Mouse (Mus musculus): ENCODE measurements around the gene Cct4. TPM values are rescaled to one million over a fixed set of nuclear protein-coding genes. Genes with fewer than 3 reads are reported as not detected.
A peak's percentile ranks its signal among the peaks of the same experiment; 100 is the strongest.

Cct4 gene
- total RNA-seq, 2 experiments from 2014 or later = 136 to 137 TPM

DNA sequence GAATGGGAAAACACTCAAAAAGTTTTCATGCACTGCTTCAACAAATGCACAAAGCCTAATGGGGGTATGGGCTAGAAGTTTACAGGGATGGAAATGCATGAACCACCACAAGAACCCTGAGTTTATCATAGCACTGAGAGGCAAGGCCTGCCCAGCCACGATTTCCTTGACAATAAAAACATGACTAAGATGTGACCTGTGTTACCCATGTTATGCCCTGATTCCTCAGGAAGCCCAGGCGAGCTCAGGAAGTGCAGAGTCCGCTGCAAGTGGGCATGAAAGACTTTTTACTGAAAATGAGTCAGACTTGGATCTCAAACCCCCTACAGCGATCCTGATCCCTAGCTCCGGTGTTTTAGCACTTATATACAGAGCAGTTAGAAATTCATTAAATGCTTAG is 56.9 kb downstream of the Cct4 start:
- no peak for DNase-seq

DNA sequence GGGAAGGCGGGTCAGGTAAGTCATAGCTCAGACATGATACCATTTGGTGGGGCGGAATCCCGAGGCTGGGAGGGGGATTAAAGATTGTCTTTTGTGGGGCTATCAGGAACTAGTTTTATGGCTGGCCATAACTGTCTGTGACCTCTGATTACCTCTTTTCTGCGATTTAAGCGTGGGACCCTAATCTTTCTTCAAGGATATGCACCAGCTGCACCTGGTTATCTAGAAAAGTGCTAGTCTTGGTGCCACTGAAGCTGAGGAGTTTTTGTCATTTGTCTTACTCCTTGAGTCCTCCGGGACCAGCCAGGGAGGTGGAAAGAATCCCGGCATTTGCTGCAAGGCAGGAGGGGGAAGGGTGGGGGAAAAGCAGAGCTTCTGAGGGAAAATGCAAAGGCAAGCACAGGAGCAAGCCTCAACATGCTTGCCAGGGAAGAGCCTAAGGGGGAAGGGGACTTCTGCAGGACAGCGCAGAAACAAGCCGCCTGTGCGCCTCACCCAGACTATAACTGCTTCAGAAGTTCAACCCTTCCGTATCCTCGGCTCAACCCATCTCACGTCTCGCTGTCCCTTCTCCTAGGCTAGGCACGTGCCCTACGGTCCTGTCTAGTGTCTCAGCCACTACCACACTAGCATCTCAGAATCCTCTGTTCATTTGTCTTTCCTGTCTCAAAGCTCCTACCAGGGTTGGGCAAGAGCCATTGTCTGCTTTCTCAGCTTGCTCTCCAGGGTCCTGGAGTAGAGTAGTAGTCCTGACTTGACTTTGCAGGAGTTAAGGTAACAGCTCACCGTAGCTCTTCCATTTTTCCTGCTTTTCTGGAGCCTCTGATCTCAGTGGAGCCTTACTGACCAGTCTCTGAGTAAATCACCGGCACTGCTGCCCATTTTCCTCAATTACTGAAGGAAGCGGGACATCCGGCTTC is 57.6 kb downstream of the Cct4 start:
- DNase-seq = peak in 1 of 2 experiments; percentile 7

DNA sequence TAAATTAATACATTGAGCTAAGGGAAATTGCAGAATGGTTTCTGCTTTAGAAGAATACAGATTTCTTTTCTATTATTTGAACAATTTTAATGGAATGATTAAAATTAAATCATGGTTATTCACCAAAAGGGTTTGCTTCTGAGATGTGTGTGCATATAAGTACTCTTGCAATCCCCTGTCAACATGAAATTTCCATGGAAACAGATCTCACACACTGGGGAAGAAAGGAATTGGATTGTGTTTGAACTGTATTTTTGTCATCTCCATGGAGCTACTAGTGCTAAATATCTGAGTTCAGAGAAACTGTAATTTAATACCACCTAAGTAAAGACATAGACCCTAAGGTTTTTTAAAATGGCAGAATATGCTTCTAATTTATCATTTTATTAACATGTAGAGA is 59.3 kb downstream of the Cct4 start:
- no peak for DNase-seq

DNA sequence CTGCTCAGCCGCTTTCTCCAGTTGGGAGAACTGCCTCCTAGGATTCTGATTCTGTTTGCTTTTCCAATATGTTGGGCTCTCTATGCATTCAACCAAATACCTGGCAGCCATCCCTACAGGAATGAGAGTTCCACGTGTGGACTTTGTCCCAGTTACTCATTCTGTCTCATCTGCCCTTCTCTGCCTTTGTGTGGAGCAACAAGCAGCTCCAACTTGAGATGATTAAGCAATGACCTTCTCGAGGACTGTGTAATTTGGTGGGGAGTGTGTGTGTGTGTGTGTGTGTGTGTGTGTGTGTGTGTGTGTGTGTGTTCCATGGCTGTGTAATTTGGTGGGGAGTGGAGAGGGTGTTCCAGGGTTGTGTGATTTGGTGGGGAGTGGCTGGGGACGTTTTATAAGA is 62.0 kb downstream of the Cct4 start:
- no peak for DNase-seq

Other genes starting within 250 kb of the Cct4 start
- 1 to 10 TPM; 2.4 to 5.9 TPM for gene B3gnt2, start 129.6 kb upstream of the Cct4 start, total RNA-seq (2021)
- gene Zrsr1, start 18.5 kb upstream of the Cct4 start, total RNA-seq (2021) = 10 to 100 TPM; 18.5 to 19.3 TPM
- gene Gm28048, start 8.4 kb upstream of the Cct4 start, total RNA-seq (2021) = 1 to 10 TPM; 4.7 to 5.3 TPM
- 100 to 1,000 TPM; 154 to 162 TPM for gene Commd1, start 8.1 kb upstream of the Cct4 start, total RNA-seq (2021)
- 1 to 10 TPM; 1.3 to 2.6 TPM for gene Fam161a, start 17.0 kb downstream of the Cct4 start, total RNA-seq (2021)

All from heart, adult 18-20 months (tissue).